Mouse (Mus musculus): ENCODE data around the gene Herc2. TPM values are rescaled to one million over a fixed set of nuclear protein-coding genes. Genes with fewer than 3 reads are reported as not detected.
A peak's percentile ranks its signal among the peaks of the same experiment; 100 is the strongest.

Herc2 gene
- polyA plus RNA-seq, 1 experiment from 2014 or later, result 15.5 TPM

GRCm38 (mm10) chr7:56018972-56019929 lies 30.7 kb upstream of the Herc2 start:
- no peaks in the 10 kb centered on the region for H3K9me3 ChIP-seq (ENCODE audit: control insufficient read depth, low read length)
- peak overlapping the region; percentile 87 for H3K9ac ChIP-seq (ENCODE audit: low read depth, low read length)
- under 1% methylated on average over 50 of the region's 71 CpGs for whole genome bisulfite sequencing
- peak overlapping the region; percentile 80 for H3K4me2 ChIP-seq (ENCODE audit: low read depth, low read length)
- H3K27me3 ChIP-seq (replicated peaks; ENCODE audit: control insufficient read depth, insufficient read depth, low read length), result no peaks in the 10 kb centered on the region
- ATAC-seq, result peak; percentile 96
- H3K4me1 ChIP-seq (ENCODE audit: control insufficient read depth, insufficient read depth, low read length), result peaks cover 5% of the 10 kb centered on the region; the same call in 1 of the 2 replicates
- peak overlapping the region; percentile 83 for H3K4me3 ChIP-seq (ENCODE audit: low read length)
- H3K36me3 ChIP-seq (ENCODE audit: control insufficient read depth, insufficient read depth, low read length), result no peaks in the 10 kb centered on the region
- H3K27ac ChIP-seq (ENCODE audit: low read length), result peak overlapping the region; percentile 51

- Histone ChIP-seq H3K4me3 (ENCODE audit: low read length) (peak within 1 kb of the TSS; percentile 83), H3K4me2 (ENCODE audit: low read depth, low read length) (peak within 1 kb of the TSS; percentile 80), H3K4me1 (ENCODE audit: control insufficient read depth, insufficient read depth, low read length) (peaks cover 5% of the 10 kb centered on the region; the same call in 1 of the 2 replicates), H3K27ac (ENCODE audit: low read length) (peak within 1 kb of the TSS; percentile 51), H3K27me3 (replicated peaks; ENCODE audit: control insufficient read depth, insufficient read depth, low read length) (no peaks in the 10 kb centered on the region), H3K9ac (ENCODE audit: low read depth, low read length) (peak within 1 kb of the TSS; percentile 87), H3K9me3 (ENCODE audit: control insufficient read depth, low read length) (no peaks in the 10 kb centered on the region), H3K36me3 (ENCODE audit: control insufficient read depth, insufficient read depth, low read length) (no peaks in the 10 kb centered on the region)
- ATAC-seq, result no peak
- 45% methylated on average over 3 of the region's 3 CpGs for WGBS
These were observed 30.1 kb upstream of the Herc2 start, which contains the start of gene Nipa1 for GRCm38 (mm10) chr7:56019930-56020253. Gene Nipa1 (minus strand): TSS chr7:56019954.

GRCm38 (mm10) chr7:56023586-56023985 lies 26.4 kb upstream of the Herc2 start:
- Histone ChIP-seq H3K36me3 (ENCODE audit: control insufficient read depth, insufficient read depth, low read length) (no peaks in the 10 kb centered on the region), H3K27ac (ENCODE audit: low read length) (no peak overlapping the region), H3K27me3 (replicated peaks; ENCODE audit: control insufficient read depth, insufficient read depth, low read length) (no peaks in the 10 kb centered on the region), H3K9ac (ENCODE audit: low read depth, low read length) (no peak overlapping the region), H3K9me3 (ENCODE audit: control insufficient read depth, low read length) (no peaks in the 10 kb centered on the region), H3K4me1 (ENCODE audit: control insufficient read depth, insufficient read depth, low read length) (peaks cover 5% of the 10 kb centered on the region; the same call in 1 of the 2 replicates), H3K4me2 (ENCODE audit: low read depth, low read length) (no peak overlapping the region), H3K4me3 (ENCODE audit: low read length) (no peak overlapping the region)
- WGBS, result 89% methylated on average over 3 of the region's 3 CpGs
- ATAC-seq, result no peak

GRCm38 (mm10) chr7:56042353-56042752 lies 7.6 kb upstream of the Herc2 start:
- no peak overlapping the region for H3K9ac ChIP-seq (ENCODE audit: low read depth, low read length)
- no peak overlapping the region for H3K4me3 ChIP-seq (ENCODE audit: low read length)
- H3K9me3 ChIP-seq (ENCODE audit: control insufficient read depth, low read length), result no peaks in the 10 kb centered on the region
- no peak overlapping the region for H3K27ac ChIP-seq (ENCODE audit: low read length)
- H3K4me2 ChIP-seq (ENCODE audit: low read depth, low read length), result no peak overlapping the region
- no peaks in the 10 kb centered on the region for H3K36me3 ChIP-seq (ENCODE audit: control insufficient read depth, insufficient read depth, low read length)
- no peaks in the 10 kb centered on the region for H3K4me1 ChIP-seq (ENCODE audit: control insufficient read depth, insufficient read depth, low read length)
- ATAC-seq, result peak; percentile 23; the same call in 1 of the 2 replicates
- 14% methylated on average over 5 of the region's 5 CpGs for WGBS
- H3K27me3 ChIP-seq (replicated peaks; ENCODE audit: control insufficient read depth, insufficient read depth, low read length), result no peaks in the 10 kb centered on the region

- no peak for ATAC-seq
- no peaks in the 10 kb centered on the region for H3K36me3 ChIP-seq (ENCODE audit: control insufficient read depth, insufficient read depth, low read length)
- no peaks in the 10 kb centered on the region for H3K27me3 ChIP-seq (replicated peaks; ENCODE audit: control insufficient read depth, insufficient read depth, low read length)
- no peak overlapping the region for H3K4me2 ChIP-seq (ENCODE audit: low read depth, low read length)
- no peaks in the 10 kb centered on the region for H3K9me3 ChIP-seq (ENCODE audit: control insufficient read depth, low read length)
- no peak overlapping the region for H3K9ac ChIP-seq (ENCODE audit: low read depth, low read length)
- no peak overlapping the region for H3K27ac ChIP-seq (ENCODE audit: low read length)
- no peaks in the 10 kb centered on the region for H3K4me1 ChIP-seq (ENCODE audit: control insufficient read depth, insufficient read depth, low read length)
- no peak overlapping the region for H3K4me3 ChIP-seq (ENCODE audit: low read length)
- 64% methylated on average over 4 of the region's 4 CpGs for WGBS
These were observed 6.3 kb upstream of the Herc2 start for GRCm38 (mm10) chr7:56043577-56044266.

GRCm38 (mm10) chr7:56044267-56044629 lies 5.7 kb upstream of the Herc2 start:
- 74% methylated on average over 3 of the region's 3 CpGs for WGBS
- H3K4me2 ChIP-seq (ENCODE audit: low read depth, low read length), result no peak overlapping the region

GRCm38 (mm10) chr7:56047178-56047577 lies 2.8 kb upstream of the Herc2 start:
- Histone ChIP-seq H3K4me2 (ENCODE audit: low read depth, low read length) (no peak overlapping the region), H3K4me1 (ENCODE audit: control insufficient read depth, insufficient read depth, low read length) (peaks cover 8% of the 10 kb centered on the region; the same call in 1 of the 2 replicates), H3K9me3 (ENCODE audit: control insufficient read depth, low read length) (no peaks in the 10 kb centered on the region), H3K4me3 (ENCODE audit: low read length) (no peak overlapping the region), H3K36me3 (ENCODE audit: control insufficient read depth, insufficient read depth, low read length) (no peaks in the 10 kb centered on the region), H3K9ac (ENCODE audit: low read depth, low read length) (no peak overlapping the region), H3K27ac (ENCODE audit: low read length) (no peak overlapping the region), H3K27me3 (replicated peaks; ENCODE audit: control insufficient read depth, insufficient read depth, low read length) (no peaks in the 10 kb centered on the region)
- no peak for ATAC-seq
- 84% methylated on average over 1 of the region's 1 CpGs for WGBS

More at GRCm38 (mm10) chr7:56044267-56044629, 5.7 kb upstream of the Herc2 start:
- Histone ChIP-seq H3K4me3 (ENCODE audit: low read length) (no peak overlapping the region), H3K9ac (ENCODE audit: low read depth, low read length) (no peak overlapping the region), H3K4me1 (ENCODE audit: control insufficient read depth, insufficient read depth, low read length) (no peaks in the 10 kb centered on the region), H3K27ac (ENCODE audit: low read length) (no peak overlapping the region), H3K27me3 (replicated peaks; ENCODE audit: control insufficient read depth, insufficient read depth, low read length) (no peaks in the 10 kb centered on the region), H3K9me3 (ENCODE audit: control insufficient read depth, low read length) (no peaks in the 10 kb centered on the region), H3K36me3 (ENCODE audit: control insufficient read depth, insufficient read depth, low read length) (no peaks in the 10 kb centered on the region)
- no peak for ATAC-seq

GRCm38 (mm10) chr7:56050487-56050911 lies 503 bp downstream of the Herc2 start:
- Histone ChIP-seq H3K4me1 (ENCODE audit: control insufficient read depth, insufficient read depth, low read length) (peaks cover 8% of the 10 kb centered on the region; the same call in 1 of the 2 replicates), H3K27me3 (replicated peaks; ENCODE audit: control insufficient read depth, insufficient read depth, low read length) (no peaks in the 10 kb centered on the region), H3K9ac (ENCODE audit: low read depth, low read length) (peak overlapping the region; percentile 80), H3K9me3 (ENCODE audit: control insufficient read depth, low read length) (no peaks in the 10 kb centered on the region), H3K36me3 (ENCODE audit: control insufficient read depth, insufficient read depth, low read length) (no peaks in the 10 kb centered on the region), H3K4me3 (ENCODE audit: low read length) (peak overlapping the region; percentile 80), H3K4me2 (ENCODE audit: low read depth, low read length) (peak overlapping the region; percentile 77), H3K27ac (ENCODE audit: low read length) (peak overlapping the region; percentile 91)
- peak; percentile 37 for ATAC-seq
- under 1% methylated on average over 18 of the region's 18 CpGs for WGBS

GRCm38 (mm10) chr7:56052996-56053395 lies 3.0 kb downstream of the Herc2 start:
- H3K4me3 ChIP-seq (ENCODE audit: low read length), result no peak overlapping the region
- no peak overlapping the region for H3K9ac ChIP-seq (ENCODE audit: low read depth, low read length)
- H3K27ac ChIP-seq (ENCODE audit: low read length), result no peak overlapping the region
- no peak overlapping the region for H3K4me2 ChIP-seq (ENCODE audit: low read depth, low read length)
- H3K4me1 ChIP-seq (ENCODE audit: control insufficient read depth, insufficient read depth, low read length), result peaks cover 8% of the 10 kb centered on the region; the same call in 1 of the 2 replicates
- no peaks in the 10 kb centered on the region for H3K27me3 ChIP-seq (replicated peaks; ENCODE audit: control insufficient read depth, insufficient read depth, low read length)
- H3K36me3 ChIP-seq (ENCODE audit: control insufficient read depth, insufficient read depth, low read length), result 0 out of 2 replicates have a peak, but pooled peaks cover 4% of the 10 kb centered on the region
- no peak for ATAC-seq
- no peaks in the 10 kb centered on the region for H3K9me3 ChIP-seq (ENCODE audit: control insufficient read depth, low read length)

Measured in intestine, embryonic 16.5 days (tissue).